Mouse (Mus musculus): Measurements from ENCODE around the gene Gpi1.
A peak's percentile ranks its signal among the peaks of the same experiment; 100 is the strongest.
"Not testable (repeated sequence)": the region's sequence is repeated elsewhere in the genome, so short reads cannot be mapped to it uniquely, and the experiment has no call there.

The Gpi1 gene

GRCm38 (mm10) chr7:34183356-34183755 is 46.8 kb downstream of the Gpi1 start:
- no peak for DNase-seq (ENCODE audit: low spot score)

GRCm38 (mm10) chr7:34176241-34176640 is 53.9 kb downstream of the Gpi1 start:
- not testable (repeated sequence) for DNase-seq (ENCODE audit: low spot score)

GRCm38 (mm10) chr7:34172251-34172650 is 57.9 kb downstream of the Gpi1 start:
- DNase-seq (ENCODE audit: low spot score), result no peak

- DNase-seq (ENCODE audit: low spot score), result no peak
Measured at GRCm38 (mm10) chr7:34169454-34169853, 60.7 kb downstream of the Gpi1 start, which contains the start of gene Uba2. Gene Uba2, minus strand, starts transcription at chr7:34169599.

DNA sequence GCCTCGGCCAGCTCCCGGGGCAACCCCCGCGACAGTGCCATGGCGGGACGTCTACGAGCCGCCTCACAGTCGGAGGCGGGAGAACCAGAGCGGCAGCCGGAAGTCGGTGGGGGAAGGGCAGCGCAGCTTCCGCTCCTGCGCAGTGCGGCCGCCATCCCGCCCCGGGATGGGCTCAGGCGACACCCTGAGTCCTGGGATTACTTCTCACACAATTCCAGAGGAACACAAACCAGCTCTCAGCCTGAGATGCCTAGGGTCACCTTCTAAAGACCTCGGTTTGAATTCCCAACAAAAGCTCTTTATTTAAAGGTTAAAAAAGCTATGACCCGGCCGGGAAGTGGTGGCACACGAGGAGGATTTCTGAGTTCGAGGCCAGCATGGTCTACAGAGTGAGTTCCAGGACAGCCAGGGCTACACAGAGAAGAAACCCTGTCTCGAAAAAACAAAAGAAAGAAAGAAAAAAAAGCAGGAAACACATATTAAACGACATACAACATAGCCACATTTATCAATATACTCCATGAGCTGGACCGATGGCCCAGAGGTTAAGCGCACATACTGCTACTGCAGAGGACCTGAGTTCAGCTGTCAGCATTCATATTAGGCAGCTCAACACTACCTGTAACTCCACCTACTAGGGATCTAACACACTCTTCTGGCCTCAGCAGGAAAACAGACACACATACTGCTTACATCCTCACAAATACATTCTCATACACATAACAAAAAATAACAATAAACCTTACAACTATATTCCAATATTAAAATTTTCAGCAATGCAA is 61.5 kb downstream of the Gpi1 start:
- peak; percentile 90 for DNase-seq (ENCODE audit: low spot score)

- no peak for DNase-seq (ENCODE audit: low spot score)
Measured at GRCm38 (mm10) chr7:34167766-34168469, 62.2 kb downstream of the Gpi1 start.

DNA sequence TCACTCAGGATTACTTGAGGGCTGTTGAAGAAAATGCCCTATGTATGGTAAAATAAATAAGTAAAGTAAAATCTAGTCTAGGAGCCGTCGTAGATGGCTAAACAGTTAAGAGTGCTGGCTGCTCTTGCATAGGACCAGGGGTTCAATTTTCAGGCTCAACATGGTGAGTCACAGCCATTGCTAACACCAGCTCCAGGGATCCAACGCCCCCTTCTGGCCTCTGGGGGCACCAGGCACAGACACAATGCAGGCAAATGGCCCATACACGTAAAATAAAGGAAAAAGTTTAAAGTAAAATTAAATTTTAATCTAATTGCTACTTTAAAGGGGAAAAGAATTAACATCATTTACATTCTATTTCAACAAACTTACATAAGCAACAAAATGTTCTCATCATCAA is 63.3 kb downstream of the Gpi1 start:
- no peak for DNase-seq (ENCODE audit: low spot score)

- DNase-seq (ENCODE audit: low spot score), result no peak
Measured at GRCm38 (mm10) chr7:34165999-34166398, 64.1 kb downstream of the Gpi1 start.

DNA sequence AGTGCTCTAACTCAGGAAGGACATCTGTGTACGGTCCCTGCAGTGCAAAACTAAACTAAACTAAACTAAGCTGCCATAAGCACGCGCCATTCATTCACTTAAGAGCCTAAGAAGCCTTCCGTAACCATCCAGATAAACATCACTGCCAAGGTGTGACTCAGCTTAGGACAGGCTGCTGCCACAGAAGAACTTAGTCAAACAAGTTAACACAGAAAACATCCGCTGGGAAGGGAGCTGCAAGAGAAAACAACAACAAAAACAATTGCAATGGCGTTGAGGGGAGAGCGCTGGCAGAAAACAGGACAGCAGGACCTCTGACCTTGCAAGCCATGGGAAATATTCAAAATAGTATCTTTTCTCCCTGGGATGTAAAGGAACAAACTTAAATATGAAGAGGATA is 65.5 kb downstream of the Gpi1 start:
- DNase-seq (ENCODE audit: low spot score), result no peak

GRCm38 (mm10) chr7:34159167-34159566 is 71.0 kb downstream of the Gpi1 start:
- no peak for DNase-seq (ENCODE audit: low spot score)

DNA sequence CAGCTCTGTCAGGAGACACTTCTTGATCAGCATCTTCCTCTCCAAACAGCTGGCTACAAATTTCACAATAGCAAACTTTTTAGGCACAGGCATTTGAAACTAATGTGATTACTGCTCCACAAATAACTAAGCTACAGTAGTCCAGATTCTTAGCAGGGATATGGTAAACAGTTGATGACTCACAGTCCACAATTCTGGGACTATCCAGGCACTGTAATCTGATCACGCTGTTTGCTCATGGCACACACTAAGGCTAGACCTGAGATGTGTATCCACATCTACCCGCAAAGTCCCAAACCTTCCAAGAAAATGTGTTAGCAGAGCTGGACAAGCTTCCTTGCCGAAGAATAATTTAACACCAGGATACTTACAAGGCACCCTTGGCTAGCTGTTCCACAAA is 72.1 kb downstream of the Gpi1 start:
- DNase-seq (ENCODE audit: low spot score), result no peak

All from testis, postnatal 14 days (tissue).